Mouse (Mus musculus) left cerebral cortex, adult 11 months (tissue): ENCODE measurements around the gene Gm11492.

Experiments
- DNase-seq: peaks from one replicate; pipeline ENCODE4 v3.0.0; 2022; ENCODE audit warnings: low spot score

Gene Gm11492

DNA sequence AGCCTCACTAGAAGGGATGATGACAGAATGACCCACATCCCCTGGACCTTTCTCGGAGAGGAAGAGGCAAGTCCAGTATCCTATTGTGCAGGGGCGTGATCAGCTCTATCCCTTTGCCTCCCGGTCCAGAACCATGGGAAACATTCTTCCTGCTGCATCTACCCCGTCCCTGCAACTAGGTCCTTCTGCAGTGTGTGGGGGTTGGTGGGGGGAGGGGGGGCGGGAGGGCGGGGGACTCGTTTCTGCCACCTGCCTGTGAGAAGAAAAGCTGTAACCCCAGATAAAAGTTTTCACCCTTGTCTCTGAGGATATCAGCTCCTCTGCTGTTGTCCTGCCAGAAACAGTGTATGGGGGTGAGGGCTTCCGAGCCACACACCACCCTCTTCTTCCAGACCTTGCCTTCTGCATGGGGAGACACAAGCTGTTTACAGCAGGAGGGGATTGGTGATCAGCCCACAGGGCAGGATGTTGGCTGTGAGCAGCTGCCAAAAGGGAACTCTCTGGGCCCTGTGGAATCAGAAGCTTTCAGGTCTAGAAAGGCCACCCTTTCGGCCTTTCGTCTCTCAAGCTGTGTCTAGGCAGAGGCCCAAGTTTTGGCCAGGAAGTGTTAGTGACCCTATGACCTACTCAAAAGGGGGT is 12.6 kb downstream of the Gm11492 start:
- no peak for DNase-seq

DNA sequence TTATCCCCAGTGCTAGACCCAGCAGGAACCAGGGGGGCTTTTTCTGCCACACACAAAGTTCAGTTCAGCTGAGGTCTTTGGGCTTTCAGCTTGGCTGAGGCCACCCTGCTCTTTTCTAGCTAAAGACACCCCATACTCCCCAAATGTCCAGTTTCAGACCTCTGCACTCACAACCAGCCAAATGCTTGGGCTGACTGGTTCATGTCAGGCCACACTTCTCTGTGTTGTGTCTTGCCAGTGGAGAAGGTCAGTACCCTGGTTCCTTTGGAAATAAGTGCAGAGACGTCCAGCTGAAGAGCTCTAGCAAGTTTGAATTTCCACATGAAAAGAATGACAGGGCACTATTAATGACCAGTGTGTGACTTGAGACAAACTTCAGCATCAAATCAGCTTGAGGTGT is 13.3 kb downstream of the Gm11492 start:
- DNase-seq: no peak

DNA sequence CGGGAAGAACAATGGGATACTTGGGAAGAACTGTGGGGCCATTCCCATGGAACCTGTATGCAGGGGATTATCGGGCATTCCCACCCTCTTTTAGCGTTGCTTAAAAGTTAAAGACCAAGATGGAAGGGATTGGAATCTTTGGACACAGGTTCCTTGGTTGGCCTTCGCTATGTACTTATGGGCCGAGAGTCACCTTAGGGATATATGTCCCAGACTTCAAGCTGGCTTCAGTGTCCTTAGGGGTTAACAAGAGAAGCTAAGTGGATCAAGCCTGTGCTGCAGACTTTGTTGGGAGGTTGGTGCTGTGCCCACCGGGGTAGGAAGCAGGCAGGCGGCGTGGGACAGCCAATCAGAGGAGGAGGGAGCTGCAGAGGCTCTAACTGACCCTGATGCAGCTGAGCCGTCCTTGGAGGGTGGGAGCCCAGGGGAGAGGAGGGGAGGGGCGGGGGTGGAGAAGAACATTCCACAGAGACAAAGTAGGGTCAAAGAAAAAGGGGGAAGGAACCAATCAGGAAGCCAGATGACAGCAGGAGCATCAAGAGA is 14.2 kb downstream of the Gm11492 start:
- DNase-seq: no peak

DNA sequence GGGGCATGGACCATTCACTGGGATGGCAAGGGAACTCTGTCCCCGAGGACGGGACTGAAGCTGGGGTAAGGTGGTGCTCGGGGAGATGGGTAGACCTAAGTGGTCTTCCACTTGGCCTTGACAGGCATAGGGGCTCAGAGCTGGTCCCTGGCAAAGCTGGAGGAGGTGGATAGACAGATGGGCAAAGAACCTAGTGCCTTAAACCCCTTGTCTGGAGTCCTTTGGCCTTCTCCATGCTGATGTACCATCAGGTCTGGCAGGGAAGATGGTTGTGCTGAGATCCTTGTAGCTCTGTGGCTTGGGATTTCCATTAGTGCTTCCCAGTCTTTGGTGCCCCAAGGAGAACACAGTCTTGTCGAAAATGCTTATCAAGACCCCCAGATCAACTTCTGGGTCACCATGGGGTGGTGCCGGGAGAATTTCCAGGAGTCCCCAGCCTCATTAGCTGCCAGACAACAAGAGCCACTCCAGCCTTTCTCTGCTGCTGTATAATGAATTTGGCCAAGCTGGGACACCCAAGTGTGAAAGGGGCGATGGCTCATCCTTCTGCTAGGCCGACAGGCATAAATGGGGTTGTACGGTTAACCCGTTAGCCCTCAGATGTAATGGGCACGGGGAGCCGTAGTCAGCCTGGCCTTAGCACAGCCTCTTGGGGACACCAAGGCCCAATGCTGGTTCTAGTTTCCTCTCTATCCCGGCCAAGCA is 14.9 kb downstream of the Gm11492 start:
- no peak for DNase-seq

DNA sequence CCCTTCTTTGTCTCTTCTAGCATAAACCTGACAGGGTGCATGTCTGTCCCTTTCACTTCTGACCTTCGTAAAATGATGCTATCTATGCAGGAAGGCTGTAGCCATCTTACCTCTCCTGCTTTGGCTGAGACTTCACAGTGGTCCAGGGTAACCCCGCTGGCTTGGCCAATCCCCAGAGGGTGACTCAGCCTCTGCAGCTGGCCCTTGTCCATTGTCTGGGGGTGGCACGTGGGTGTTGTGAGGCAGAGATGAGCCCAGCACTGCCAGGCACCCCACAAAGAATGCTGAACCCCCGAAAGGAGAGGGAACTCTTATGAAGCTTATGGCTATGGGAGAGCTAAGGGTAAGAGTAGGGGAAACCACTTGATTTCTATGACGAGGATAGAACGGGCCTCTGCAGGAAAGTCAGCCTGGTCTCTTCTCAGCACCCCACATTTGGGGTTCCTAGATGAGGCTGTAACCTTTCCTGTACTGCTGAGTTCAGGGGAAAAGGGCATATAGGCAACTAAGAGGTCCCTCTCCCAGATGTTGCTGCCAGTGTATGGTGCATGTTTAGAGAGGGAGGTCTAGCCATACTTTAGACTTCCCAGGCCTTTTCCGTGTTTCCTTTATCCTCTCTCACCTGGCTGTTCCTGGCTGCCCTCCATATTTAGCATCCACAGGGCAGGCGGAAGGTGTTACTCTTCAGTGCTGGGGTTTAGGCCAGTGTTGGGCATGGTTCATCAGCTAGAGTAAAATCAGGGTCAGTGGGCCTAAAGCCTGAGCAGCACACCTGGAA is 15.7 kb downstream of the Gm11492 start:
- DNase-seq: peak; percentile 75

DNA sequence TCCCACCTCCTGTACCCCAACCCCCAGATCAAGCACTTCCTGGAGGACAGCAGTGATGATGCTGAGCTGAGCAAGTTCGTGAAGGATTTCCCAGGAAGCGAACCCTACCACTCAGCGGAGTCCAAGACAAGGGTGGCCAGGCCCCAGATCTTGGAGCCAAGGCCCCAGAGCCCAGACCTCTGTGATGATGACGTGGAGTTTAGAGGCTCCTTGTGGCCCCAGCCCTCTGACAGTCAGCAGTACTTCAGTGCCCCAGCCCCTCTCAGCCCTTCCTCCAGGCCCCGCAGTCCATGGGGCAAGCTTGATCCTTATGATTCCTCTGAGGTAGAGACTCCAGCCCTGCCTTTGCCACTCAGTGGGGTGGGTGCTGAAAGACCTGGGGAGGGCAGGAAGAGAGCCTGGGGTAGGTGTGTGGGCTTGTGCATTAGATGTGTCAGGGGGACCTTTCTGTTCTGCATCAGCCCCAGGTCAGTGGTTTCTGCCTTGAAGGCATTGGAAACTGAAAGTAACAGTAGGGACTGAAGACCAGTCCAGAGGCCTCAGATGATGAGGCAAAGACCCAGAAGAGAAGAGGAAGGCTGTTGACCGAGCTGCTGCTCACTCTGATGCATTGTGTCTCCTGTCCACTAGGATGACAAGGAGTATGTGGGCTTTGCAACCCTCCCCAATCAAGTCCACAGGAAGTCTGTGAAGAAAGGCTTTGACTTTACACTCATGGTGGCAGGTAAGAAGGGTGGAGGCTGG is 17.0 kb downstream of the Gm11492 start:
- DNase-seq: no peak

DNA sequence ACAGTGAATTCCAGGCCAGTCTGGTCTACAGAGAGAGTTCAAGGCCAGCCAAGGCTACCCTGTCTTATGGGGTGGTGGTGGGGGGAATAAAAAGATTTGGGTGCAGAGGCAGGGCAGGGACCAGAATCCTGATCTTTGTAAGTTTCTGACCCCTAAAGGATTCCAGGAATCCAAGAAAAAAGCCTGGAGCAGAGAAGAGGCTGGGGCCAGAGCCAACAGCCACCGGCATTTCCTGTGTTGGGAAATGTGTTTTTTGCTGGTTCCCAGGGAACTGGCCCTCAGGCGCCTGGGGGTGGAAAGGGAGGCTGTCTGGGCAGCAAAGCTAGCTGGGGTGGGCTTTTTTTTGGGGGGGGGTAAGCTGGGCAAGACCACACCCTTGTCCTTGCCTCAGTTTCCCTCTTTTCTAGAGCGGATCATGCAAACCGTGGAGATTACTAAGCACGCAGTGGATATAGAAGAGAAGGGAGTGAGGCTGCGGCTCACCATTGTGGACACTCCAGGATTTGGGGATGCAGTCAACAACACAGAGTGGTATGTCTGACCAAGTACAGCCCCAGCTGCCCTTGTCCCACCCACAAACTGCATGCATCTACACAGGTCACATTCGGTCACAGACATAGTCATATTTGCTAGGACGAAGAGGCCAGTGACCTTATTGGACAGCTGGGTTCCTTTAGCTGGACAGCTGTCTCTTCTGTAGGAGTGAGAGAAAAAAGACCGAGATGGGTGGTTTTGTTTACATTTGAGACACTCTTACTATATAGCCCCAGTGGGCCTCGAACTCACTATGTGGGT is 18.5 kb downstream of the Gm11492 start:
- no peak for DNase-seq

DNA sequence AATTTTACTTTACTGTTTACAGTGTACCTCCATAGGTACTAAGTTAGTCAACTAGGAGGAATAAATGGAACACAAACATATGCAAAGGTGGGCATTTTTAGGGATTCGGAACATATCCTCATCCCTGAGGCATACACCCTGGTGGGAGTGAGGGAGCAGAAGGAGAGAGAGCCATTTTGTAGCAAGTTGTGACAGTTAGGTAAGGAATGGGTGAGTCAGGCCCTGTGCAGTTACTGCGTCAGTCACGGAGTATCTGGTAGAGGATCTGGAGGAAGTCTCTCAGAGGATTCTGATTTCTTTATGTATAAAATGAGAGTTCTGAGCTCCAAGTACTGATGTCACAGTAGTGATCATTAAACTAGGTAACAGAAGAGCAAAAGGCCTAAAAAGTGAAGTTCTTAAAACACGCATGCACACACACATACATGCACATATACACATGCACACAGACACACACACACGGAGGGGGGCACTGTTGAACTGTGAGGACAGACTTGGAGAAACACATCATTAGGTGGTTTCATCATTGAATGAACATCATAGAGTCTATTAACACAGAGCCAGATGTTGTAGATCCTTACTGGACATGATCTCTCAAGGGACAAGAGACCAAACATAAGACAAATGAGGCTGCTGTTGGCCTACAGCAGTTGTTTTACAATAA is 20.9 kb downstream of the Gm11492 start:
- no peak for DNase-seq

DNA sequence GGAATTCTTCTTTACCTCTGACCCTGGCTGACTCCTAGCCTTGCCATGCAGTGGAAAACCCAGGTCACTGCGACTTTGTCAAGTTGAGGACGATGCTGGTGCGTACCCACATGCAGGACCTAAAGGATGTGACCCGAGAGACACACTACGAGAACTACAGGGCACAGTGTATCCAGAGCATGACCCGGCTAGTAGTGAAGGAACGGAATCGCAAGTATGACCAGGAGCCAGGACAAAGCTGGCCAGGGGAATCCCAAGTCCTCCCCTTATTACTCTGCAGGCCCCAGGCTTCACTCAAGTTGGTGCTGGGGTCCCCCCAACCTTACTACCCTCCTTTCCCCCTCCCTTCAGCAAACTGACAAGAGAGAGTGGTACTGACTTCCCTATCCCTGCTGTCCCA is 23.2 kb downstream of the Gm11492 start:
- DNase-seq: no peak

DNA sequence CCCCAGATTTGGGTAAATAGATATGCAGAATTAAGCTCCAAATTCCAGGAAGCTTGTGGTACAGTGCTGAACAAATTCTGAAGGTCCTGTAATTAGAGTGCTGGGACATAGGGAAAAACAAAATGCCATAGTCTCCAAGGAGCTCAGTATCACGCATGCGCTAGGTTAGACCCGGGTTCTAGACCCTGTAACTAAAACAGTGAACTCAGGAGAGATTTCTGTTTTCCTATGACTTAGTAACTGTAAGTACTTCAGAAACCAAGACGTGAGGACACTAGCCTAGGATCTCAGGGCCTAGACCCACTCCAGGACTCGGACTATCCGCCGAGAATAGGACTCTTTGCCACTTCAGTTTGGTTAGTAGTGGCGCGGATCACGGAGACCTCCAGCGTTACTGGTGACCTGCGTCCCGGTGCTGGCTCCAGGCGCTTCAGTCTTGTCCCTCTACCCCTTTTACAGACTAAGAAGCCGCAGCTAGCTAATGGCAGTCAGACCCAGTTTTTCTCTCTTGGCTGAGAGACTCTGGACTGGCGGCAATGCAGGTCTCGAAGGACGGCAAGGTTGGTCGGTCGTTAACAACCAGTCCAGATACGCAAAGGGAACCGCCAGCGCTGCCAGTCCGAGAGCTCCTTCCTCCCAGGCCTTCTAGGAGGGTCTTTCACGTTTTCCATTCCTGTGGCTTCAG is 24.5 kb downstream of the Gm11492 start:
- DNase-seq: no peak

DNA sequence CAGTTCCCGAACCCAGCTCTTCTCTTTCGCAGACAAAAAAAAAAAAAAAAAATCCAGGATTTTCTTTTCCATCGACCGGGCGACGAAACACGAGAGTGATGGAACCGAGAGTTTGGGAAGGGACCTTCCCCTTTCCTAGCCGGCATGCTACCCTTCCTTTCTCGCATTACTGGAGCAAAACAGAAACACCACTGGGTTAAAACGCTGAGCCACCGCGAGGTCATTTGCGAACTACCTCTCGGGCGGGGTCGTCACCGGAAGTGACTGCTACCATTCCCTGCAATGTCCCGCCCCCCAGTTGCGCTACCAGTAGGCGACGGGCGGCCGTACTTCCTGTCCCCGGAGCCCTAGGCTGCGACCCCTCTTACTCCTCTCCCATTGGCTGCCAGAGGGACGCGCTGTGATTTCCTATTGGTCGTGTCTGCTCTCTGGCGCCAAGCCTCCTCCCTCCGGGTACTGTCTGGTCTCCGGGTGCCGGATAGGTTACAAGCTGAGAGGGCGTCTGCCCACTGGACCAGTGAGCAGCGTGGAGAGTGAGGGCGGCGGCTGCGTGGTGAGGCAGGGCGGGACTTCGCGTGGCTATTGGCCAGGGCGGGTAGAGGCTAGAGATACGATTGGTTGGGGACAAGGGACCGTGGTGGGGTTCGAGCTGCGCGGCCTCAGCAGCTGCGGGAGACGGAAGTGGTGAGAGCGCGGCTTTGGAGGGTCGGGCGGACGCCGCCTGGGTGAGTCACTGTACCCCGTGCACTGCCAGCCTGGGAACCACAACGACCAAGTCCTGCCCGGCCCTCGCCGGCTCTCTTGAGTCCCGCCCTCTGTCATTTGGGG is 25.3 kb downstream of the Gm11492 start, which contains the start of gene Mtmr4:
Gene Mtmr4 (plus strand): TSS at position 637 of the 828 bp plus-strand sequence.
- peak; percentile 100 for DNase-seq

DNA sequence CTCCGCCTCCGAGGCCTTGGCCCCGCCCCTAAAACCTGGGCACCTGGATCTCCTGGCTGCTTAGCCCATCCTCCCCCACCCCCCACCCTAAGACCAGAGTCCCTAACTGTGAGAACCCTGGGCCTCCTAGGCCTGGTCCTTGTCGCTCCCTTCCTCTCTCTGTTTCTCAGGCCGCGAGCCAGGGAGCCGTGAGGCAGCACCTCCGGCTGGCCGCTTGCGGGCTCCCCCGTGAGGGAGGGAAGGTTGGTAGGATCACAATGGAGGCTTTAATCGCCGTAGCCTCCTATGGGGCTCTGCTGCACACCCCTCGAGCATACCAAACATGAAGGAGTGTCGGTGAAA is 25.9 kb downstream of the Gm11492 start:
- no peak for DNase-seq

DNA sequence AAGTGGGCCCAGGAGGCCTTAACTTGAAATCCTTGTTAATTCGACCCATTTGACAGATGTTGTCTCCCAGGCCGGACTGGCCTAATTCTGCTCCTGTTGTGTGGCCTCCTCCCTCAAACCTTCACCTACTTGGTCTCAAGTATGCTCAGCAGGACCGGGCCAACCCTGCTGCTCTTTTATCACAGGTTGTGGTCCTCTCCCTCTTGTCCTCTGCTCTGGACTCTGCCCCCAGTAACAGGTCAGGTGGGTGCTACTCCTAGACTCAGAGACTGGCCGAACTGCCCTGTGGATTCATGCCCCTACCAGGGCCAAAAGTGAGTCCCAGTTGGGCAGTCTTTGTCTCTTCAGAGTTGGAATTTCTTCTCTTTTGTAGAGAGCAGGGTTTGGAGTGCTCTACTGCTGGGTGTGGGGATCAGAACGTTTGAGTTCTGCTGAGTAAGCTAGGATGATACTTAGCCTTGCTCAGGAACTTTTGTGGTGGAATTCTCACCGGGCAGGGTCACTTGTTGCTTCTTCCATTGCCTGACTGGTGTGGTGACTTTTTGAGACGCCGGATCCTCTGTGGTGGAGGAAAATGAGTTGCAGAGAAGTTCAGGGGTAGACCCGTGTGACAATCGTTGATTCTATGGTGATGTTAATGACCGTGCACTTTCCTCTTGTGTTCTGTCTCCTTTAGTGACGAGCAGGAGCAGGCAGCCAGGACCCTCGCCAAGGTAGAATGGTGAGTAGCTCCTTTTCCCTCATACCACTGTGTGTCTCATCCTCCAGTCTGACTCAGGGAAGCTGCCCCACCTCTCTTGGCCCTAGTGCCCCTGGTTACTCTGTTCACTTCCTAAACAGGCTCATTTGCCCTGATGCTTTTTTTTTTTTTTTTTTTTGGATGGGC is 26.5 kb downstream of the Gm11492 start:
- DNase-seq: no peak

DNA sequence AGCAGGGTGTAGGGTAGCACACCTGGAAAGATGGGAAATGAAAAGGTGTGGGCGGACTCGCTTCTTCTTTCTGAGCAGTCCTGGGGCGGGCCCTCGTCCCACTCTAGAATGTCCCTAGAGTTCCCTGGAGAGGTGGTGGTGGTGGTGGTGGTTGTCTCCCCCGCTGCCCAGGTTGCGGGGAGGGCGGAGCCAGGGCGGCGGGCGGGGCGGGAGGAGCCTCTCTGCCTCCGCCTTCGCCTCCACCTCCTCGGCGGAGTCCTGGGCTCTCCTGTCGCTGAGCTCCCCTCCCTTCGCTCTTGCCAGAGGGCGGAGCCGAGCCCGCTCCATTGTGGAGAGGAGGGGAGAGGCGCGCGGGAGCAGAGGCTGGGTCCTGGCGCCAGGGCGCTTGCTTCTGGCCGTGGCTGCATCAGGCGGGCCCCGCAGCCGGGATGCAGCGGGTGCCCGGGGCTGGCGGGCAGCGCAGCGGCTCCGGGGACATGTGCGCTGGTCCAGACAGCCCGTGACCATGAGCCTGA is 28.9 kb downstream of the Gm11492 start:
- DNase-seq: peak; percentile 75

DNA sequence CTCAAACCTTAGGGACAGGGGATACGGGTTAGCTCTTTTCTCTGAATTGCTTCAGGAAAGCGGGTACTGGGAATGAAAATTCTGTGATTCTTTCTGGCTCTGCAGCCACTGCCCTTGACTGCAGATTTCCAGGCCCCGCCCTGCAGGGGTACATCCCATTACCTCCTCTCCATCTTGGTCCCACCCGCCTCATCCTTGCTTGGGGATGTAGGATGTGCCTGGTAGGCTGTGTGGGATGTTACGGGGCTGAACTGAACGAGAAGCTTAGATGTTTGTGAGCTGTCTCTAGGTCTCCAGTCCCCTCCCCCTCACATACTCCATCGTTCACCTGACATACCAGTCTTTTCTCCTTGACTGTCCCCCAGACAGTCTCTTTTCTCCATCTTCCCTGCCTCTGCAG is 29.5 kb downstream of the Gm11492 start:
- DNase-seq: no peak

DNA sequence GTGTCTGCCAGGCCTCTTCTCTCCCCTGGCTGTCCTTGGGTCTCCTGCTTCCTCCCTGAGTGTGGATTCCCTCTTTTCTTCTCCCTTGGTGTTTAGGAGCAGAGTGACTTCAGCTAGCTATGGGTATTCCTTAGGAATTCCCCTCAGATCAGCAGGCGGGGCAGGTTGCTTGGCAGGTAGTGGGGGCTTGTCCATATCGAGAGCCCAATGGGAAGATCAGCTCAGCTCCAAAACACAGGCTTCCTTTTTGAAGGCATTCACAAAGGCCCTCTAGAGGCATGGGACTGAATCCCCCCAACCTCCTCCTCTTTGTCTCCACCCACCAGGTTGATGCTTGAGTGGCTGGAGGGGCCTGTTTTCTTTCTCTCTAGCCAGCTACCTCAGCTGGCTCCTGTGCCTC is 30.0 kb downstream of the Gm11492 start:
- DNase-seq: no peak

DNA sequence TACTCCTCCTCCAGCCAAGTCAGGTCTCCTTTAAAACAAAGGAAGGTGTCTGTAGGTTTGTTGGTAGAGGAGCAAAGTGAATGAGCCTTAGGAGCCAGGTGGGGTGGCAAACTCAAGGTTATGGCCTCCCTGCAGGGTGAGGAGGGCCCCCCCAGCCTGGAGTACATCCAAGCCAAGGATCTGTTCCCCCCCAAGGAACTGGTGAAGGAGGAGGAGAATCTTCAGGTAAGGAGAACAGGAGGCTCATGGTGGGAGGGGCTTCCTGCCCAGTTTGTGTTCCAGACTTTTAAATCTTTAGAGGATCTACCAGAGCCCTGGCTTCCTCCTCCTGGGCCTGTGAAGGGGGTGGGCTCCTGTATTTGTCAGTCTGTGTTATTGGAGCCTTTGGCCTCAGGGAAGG is 30.6 kb downstream of the Gm11492 start:
- no peak for DNase-seq
